Mouse (Mus musculus) small intestine, adult 2 months (tissue): ENCODE measurements at regions not wholly inside any gene's neighbourhood (a gene's known extent, or its start where the extent isn't known, plus 50 kb on each side); places are given as distances from the start of the nearest gene placed in this dataset.

ENCODE experiments used
- CTCF ChIP-seq: fragments of 200-500 bp; IDR thresholded peaks from 2 replicates; pipeline ENCODE4 v1.5.1; 2012; ENCODE audit warnings: low read depth, mild to moderate bottlenecking, control low read depth, inconsistent platforms, low read length, moderate library complexity, mixed read lengths; ENCODE audit not compliant: insufficient replicate concordance, insufficient read length; ENCODE audit errors: extremely low read depth
- POLR2A ChIP-seq: fragments of 200-500 bp; IDR thresholded peaks from 2 replicates; pipeline ENCODE4 v1.6.1; 2012; ENCODE audit warnings: low read depth, mild to moderate bottlenecking, control low read depth, inconsistent platforms, low read length, moderate library complexity

DNA sequence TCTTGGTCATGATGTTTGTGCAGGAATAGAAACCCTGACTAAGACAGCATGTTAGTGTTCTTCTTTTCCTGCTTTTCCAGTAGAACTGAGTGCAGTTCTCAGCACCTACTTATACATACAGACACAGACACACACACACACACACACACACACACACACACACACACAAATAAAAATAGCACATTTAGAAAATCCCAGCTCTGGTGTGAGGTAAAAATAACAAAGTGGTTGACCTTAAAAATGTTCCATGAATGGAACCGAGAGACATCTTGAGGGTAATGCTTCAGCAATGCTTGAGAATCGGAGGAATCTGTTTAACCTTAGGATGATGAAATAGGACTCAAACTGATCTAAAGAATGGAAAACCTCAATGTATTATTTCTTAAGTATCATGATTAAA is 84.4 kb upstream of the Ankrd1 start:
- TF ChIP-seq POLR2A (no peak), CTCF (no peak)
